Mouse (Mus musculus): ENCODE measurements around the gene Sele. TPM values are rescaled to one million over a fixed set of nuclear protein-coding genes. Genes with fewer than 3 reads are reported as not detected.
A peak's percentile ranks its signal among the peaks of the same experiment; 100 is the strongest.

Sele gene
- total RNA-seq, 2 experiments from 2014 or later, result 4.5 to 5.1 TPM

- DNase-seq, result no peak
Measured at GRCm38 (mm10) chr1:164073091-164073490, 25.1 kb downstream of the Sele start.

- no peak for DNase-seq
Measured at GRCm38 (mm10) chr1:164073803-164074202, 25.8 kb downstream of the Sele start.

DNA sequence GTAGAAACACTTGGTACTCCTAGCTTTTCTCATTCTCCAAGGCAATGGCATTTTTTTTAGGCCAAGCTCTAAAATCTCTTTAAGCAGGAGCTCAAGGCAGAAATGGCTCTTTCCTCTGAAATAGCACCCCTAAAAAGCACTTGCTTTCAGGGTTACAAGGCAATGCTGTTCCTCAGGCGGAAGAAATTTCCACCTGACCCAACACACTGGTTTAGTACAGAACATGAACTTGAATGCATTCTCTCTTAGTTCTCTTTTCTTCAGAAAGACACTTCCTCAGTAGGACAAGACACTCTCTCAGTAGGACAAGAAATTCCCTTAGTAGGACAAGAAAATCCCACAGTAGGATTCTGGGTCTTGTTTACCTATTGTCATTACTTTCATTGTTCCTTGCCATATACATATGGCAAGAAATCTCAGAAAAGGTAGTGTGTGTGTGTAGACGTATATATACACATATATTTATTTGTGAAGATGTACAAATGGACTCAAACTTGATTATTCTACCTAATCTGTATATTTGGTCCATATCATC lies 26.6 kb downstream of the Sele start:
- no peak for DNase-seq

DNA sequence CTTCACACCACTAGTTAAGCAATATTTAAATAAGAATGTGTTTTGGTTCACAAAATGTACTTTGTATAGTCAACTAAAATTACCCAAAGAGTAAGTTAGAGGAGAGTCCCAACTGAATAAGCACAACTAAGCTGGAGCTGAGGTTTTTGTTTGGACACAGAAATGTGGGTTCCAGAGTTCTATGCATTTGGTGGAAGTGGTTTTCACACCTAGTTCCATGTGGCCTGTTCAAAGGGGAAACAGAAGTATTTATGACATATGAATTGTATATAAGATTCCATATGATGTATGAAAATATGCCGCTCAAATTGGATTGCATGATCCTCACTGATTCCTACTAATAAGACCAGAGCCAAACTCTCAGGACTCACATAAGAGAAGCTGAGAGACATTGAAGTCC lies 27.4 kb downstream of the Sele start:
- no peak for DNase-seq

DNA sequence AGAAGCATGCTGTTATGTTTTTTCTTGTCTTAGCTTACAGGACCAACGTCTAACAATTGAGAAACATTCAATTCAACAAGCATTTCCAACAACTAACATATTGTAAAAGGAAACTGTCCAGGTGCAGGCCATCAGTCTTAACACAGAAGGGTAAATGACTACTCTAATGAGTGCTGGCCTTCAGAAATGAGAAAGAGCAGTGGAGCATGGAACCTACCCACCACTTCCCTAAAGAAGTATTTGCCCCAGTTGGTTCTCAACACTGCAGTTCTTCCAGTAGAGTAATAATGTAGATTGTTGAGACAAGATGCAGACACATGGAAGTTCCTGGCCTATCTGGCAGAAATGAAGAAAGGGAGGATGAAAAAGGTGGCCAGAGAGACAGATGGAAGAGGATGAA lies 28.4 kb downstream of the Sele start:
- no peak for DNase-seq

DNA sequence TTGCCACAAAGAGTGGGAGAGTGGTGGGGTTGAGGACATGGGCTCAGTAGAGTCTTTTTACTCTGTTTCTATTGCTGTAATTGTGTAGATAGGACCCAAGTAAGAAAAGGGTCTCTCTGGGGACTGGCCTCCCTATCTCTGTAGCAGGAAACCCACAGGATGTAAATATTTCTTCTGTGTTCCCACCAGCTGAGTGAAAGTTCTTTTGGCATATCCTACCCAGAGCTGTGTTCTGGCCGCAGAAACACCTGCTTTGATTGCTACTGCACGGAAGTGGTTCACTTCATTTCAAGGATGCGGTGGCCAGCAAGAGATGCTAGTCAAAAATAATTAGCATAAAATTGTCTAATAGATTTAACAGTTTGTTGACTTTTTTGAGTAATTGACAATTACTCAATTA lies 29.0 kb downstream of the Sele start:
- DNase-seq, result no peak

GRCm38 (mm10) chr1:164078323-164078741 lies 30.3 kb downstream of the Sele start:
- DNase-seq, result no peak

- DNase-seq, result no peak
Measured at GRCm38 (mm10) chr1:164079091-164079490, 31.1 kb downstream of the Sele start.

- DNase-seq, result no peak
Measured at GRCm38 (mm10) chr1:164083046-164083445, 35.0 kb downstream of the Sele start.

DNA sequence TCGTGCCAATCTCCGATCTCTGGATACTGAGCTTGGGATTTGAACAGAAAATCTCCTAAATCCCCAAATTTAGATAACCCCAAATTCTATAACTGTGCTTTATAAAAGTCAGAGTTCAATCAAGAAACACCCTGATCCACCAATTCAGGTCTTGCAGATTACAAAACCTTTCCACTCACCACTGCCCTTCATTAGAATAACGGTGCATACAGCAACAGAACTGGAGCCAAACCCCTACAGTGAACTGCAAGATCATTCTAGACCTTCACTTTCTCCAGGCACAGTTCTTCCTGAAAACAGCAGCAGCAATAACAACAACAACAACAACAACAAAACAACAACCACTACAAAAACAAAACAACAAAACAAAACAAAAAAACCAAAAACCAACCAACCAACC lies 38.8 kb downstream of the Sele start:
- DNase-seq, result no peak

DNA sequence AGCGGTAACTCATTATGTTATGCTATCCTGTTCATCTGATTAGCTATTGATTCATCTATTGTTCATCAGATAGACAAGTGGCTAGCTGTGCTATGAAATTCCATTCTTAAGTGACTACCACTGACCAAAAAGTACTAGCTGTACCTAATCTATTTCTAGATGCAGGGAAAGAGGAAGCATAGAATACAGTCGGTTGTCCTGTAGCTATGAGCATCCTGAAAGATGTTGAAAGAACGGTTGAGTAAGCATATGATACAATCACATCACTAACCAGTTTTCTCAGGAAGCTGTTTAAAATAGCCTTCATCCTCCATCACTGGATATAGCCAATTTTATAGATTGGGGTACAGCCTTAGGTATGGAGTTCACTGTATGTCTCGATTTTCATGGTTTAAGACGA lies 39.8 kb downstream of the Sele start:
- no peak for DNase-seq

DNA sequence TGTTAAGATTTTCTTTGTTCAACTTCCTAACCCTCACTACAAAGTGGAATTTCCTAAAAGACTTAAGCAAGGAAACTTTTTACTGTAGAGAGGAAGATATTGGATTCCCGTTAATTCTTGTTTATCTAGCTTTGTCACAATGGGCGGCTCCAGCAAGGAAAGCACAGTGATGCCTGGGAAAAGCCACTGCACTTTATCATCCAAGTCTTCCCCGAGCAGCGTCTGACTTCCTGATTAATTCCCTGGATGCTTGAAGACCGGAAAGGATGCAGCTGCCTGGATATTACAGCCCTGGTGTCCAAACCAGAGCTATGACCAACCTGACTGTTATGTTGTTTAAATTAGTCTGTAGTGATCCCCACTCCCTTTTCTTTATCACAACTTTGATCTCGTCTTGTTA lies 48.7 kb downstream of the Sele start:
- DNase-seq, result peak; percentile 13

GRCm38 (mm10) chr1:164097911-164098310 lies 49.9 kb downstream of the Sele start:
- DNase-seq, result no peak

DNA sequence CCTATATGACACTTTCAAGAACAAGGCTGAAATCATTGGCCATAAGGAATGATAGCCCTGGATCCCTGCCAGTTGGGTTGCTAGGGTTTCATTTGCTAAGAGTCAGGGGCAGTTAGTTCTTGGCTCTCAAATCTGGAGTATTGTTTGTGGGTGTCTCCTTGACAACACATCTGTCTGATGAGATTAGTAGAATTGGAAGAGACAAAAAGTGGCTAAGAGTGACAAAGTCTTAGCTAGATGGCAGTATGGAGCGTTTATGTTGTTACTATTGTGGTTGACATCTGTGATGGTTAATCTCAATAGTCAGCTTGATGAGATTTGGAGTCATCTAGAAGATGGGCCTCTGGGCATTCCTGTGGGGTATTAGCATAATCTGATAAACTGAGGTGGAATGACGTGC lies 50.3 kb downstream of the Sele start:
- DNase-seq, result peak; percentile 30

Other genes starting within 250 kb of the Sele start
- gene Scyl3, start 119.1 kb upstream of the Sele start, total RNA-seq (2021), result 10 to 100 TPM in 1 of 2 experiments, 1 to 10 TPM in 1; 9.5 to 10.8 TPM
- gene BC055324, start 53.4 kb upstream of the Sele start, total RNA-seq (2021), result 1 to 10 TPM; 6.2 to 6.7 TPM
- gene Mettl18, start 53.3 kb upstream of the Sele start, total RNA-seq (2021), result 1 to 10 TPM; 3.2 to 3.9 TPM
- gene Sell, start 13.7 kb downstream of the Sele start, total RNA-seq (2021), result under 1 TPM; 0.83 to 0.86 TPM
- gene Selp, start 67.0 kb downstream of the Sele start, total RNA-seq (2021), result under 1 TPM; 0.57 to 0.99 TPM
- under 1 TPM; 0.41 to 0.52 TPM for gene F5, start 103.6 kb downstream of the Sele start, total RNA-seq (2021)
- gene Slc19a2, start 200.8 kb downstream of the Sele start, total RNA-seq (2021), result 1 to 10 TPM; 6.7 to 7.0 TPM
- 1 to 10 TPM; 7.3 to 7.6 TPM for gene Ccdc181, start 227.4 kb downstream of the Sele start, total RNA-seq (2021)

Data from heart, postnatal 4 days (tissue).